Mouse (Mus musculus) heart, adult 2 months (tissue): ENCODE data around the gene Foxo6. TPM values are rescaled to one million over a fixed set of nuclear protein-coding genes. Genes with fewer than 3 reads are reported as not detected.

Source experiments
- DNase-seq, 2 experiments: peaks; one replicate each; pipeline ENCODE4 v3.0.0; 2021
- H3K27ac ChIP-seq: fragments of 200-600 bp; 2 replicates; pipeline ENCODE4 v1.8.1; 2022
- H3K27me3 ChIP-seq: fragments of 200-500 bp; 2 replicates; pipeline ENCODE4 v1.6.1; 2012; ENCODE audit warnings: mild to moderate bottlenecking, low read length, inconsistent platforms, mixed read lengths; ENCODE audit not compliant: control insufficient read depth, insufficient read depth
- H3K36me3 ChIP-seq: fragments of 200-500 bp; 2 replicates; pipeline ENCODE4 v1.6.1; 2012; ENCODE audit warnings: low read length, inconsistent platforms; ENCODE audit not compliant: control insufficient read depth, insufficient read depth
- H3K4me1 ChIP-seq: fragments of 200-500 bp; 2 replicates; pipeline ENCODE4 v1.6.1; 2011; ENCODE audit warnings: low read length; ENCODE audit not compliant: control insufficient read depth, insufficient read depth
- H3K4me3 ChIP-seq: fragments of 200-600 bp; 2 replicates; pipeline ENCODE4 v1.8.1; 2022
- H3K79me2 ChIP-seq: fragments of 200-500 bp; replicated peaks from 2 replicates; pipeline ENCODE4 v1.6.1; 2012; ENCODE audit warnings: mild to moderate bottlenecking, inconsistent platforms, low read length, moderate library complexity, mixed read lengths; ENCODE audit not compliant: control insufficient read depth, insufficient read depth
- H3K9ac ChIP-seq: fragments of 200-500 bp; 2 replicates; pipeline ENCODE4 v1.6.1; 2012; ENCODE audit warnings: low read depth, mild to moderate bottlenecking, control low read depth, inconsistent platforms, low read length, mixed read lengths
- CTCF ChIP-seq: fragments of 200-600 bp; IDR thresholded peaks from 2 replicates; pipeline ENCODE4 v1.8.1; 2022; ENCODE audit warnings: antibody characterized with exemption, mild to moderate bottlenecking, moderate library complexity
- EP300 ChIP-seq: fragments of 200-500 bp; IDR thresholded peaks from 2 replicates; pipeline ENCODE4 v1.6.1; 2011; ENCODE audit warnings: low read depth, low read length, control low read depth; ENCODE audit not compliant: insufficient read depth
- POLR2A ChIP-seq: fragments of 200-500 bp; IDR thresholded peaks from 2 replicates; pipeline ENCODE4 v1.6.1; 2011; ENCODE audit warnings: mild to moderate bottlenecking, low read depth, low read length, control low read depth; ENCODE audit not compliant: insufficient read depth
- WGBS: fragments of 180-500 bp; shearing (Covaris S2); methylation state at CpG from one replicate; pipeline ENCODE4 v1.1.7; 2018; 5-methylcytosine and 5-hydroxymethylcytosine counted together
- intact Hi-C: fragments of 180-260 bp; cut with DNase I; formaldehyde crosslinking; loops from one replicate; pipeline ENCODE4 v1.15.1; 2025
- polyA plus RNA-seq: library from polyadenylated mRNA; depleted of rRNA; stranded (reverse); fragments of >200 nt; gene quantifications from 2 replicates; pipeline ENCODE4 v1.2.3, GENCODE M21; 2012
- total RNA-seq, 2 experiments: library from RNA; stranded (reverse); gene quantifications; 2 replicates each; pipeline ENCODE4 v1.2.3; 2021

Gene Foxo6
- total and polyA plus RNA-seq, 3 experiments, result 3.3 to 5.5 (median 5.4) TPM

GRCm38 (mm10) chr4:120289181-120289965 lies 2.2 kb upstream of the Foxo6 start:
- Histone ChIP-seq H3K9ac (0 out of 2 replicates have a peak overlapping the region, but pooled peaks have one; percentile 9), H3K4me3 (no peak overlapping the region), H3K36me3 (no peaks in the 10 kb centered on the region), H3K27ac (peak overlapping the region; percentile 60), H3K79me2 (no peaks in the 10 kb centered on the region), H3K4me1 (peaks cover 6% of the 10 kb centered on the region; the same call in 1 of the 2 replicates), H3K27me3 (no peaks in the 10 kb centered on the region)
- intact Hi-C loops, result no loop called here
- TF ChIP-seq POLR2A (no peak), EP300 (no peak), CTCF (no peak)
- WGBS, result 59% methylated on average over 3 of the region's 3 CpGs
- DNase-seq, result peak in 1 of 2 experiments; percentile 36

GRCm38 (mm10) chr4:120286761-120287241 lies 348 bp downstream of the Foxo6 start:
- peak overlapping the region; percentile 76 for H3K4me3 ChIP-seq
- intact Hi-C loops, result no loop called here
- H3K27ac ChIP-seq, result peak overlapping the region; percentile 47; the same call in 1 of the 2 replicates
- H3K27me3 ChIP-seq, result no peaks in the 10 kb centered on the region
- no peaks in the 10 kb centered on the region for H3K79me2 ChIP-seq
- H3K9ac ChIP-seq, result peak overlapping the region; percentile 56
- TF ChIP-seq EP300, result no peak
- no peak for TF ChIP-seq CTCF
- no peak for TF ChIP-seq POLR2A
- DNase-seq, result peak in 1 of 2 experiments; percentile 32
- peaks cover 9% of the 10 kb centered on the region; the same call in 1 of the 2 replicates for H3K4me1 ChIP-seq
- H3K36me3 ChIP-seq, result no peaks in the 10 kb centered on the region
- WGBS, result 1% methylated on average over 53 of the region's 53 CpGs

GRCm38 (mm10) chr4:120285730-120286129 lies 1.4 kb downstream of the Foxo6 start:
- intact Hi-C loops, result no loop called here

GRCm38 (mm10) chr4:120285223-120285622 lies 1.9 kb downstream of the Foxo6 start:
- peaks cover 7% of the 10 kb centered on the region; the same call in 1 of the 2 replicates for H3K4me1 ChIP-seq
- intact Hi-C loops, result no loop called here
- H3K79me2 ChIP-seq, result no peaks in the 10 kb centered on the region
- H3K4me3 ChIP-seq, result no peak overlapping the region
- TF ChIP-seq POLR2A, result no peak
- TF ChIP-seq EP300, result no peak
- TF ChIP-seq CTCF, result no peak
- H3K27me3 ChIP-seq, result no peaks in the 10 kb centered on the region
- DNase-seq, result no peak
- no peaks in the 10 kb centered on the region for H3K36me3 ChIP-seq
- H3K9ac ChIP-seq, result no peak overlapping the region
- H3K27ac ChIP-seq, result no peak overlapping the region
- 76% methylated on average over 3 of the region's 3 CpGs for WGBS

More at GRCm38 (mm10) chr4:120285730-120286129, 1.4 kb downstream of the Foxo6 start:
- no peak overlapping the region for H3K4me3 ChIP-seq
- no peak overlapping the region for H3K27ac ChIP-seq
- no peak for TF ChIP-seq EP300
- TF ChIP-seq CTCF, result no peak
- no peak for TF ChIP-seq POLR2A
- 100% methylated on average over 1 of the region's 1 CpGs for WGBS
- H3K4me1 ChIP-seq, result peaks cover 9% of the 10 kb centered on the region; the same call in 1 of the 2 replicates
- no peaks in the 10 kb centered on the region for H3K79me2 ChIP-seq
- no peak for DNase-seq
- no peaks in the 10 kb centered on the region for H3K36me3 ChIP-seq
- H3K9ac ChIP-seq, result no peak overlapping the region
- H3K27me3 ChIP-seq, result no peaks in the 10 kb centered on the region

GRCm38 (mm10) chr4:120284187-120284586 lies 3.0 kb downstream of the Foxo6 start:
- no peaks in the 10 kb centered on the region for H3K79me2 ChIP-seq
- no peak overlapping the region for H3K9ac ChIP-seq
- no peak overlapping the region for H3K4me3 ChIP-seq
- no peaks in the 10 kb centered on the region for H3K27me3 ChIP-seq
- intact Hi-C loops, result no loop called here
- 77% methylated on average over 1 of the region's 1 CpGs for WGBS
- H3K36me3 ChIP-seq, result no peaks in the 10 kb centered on the region
- DNase-seq, result no peak
- H3K4me1 ChIP-seq, result peaks cover 3% of the 10 kb centered on the region; the same call in 1 of the 2 replicates
- H3K27ac ChIP-seq, result no peak overlapping the region
- TF ChIP-seq EP300 (no peak), CTCF (peak; percentile 21; the same call in 1 of the 2 replicates)

GRCm38 (mm10) chr4:120283141-120283540 lies 4.0 kb downstream of the Foxo6 start:
- peak overlapping the region; percentile 65 for H3K27ac ChIP-seq
- H3K27me3 ChIP-seq, result no peaks in the 10 kb centered on the region
- no peaks in the 10 kb centered on the region for H3K79me2 ChIP-seq
- no peak for TF ChIP-seq POLR2A
- TF ChIP-seq CTCF, result 0 out of 2 replicates have a peak, but pooled peaks have one; percentile 1
- 0 out of 2 replicates have a peak, but pooled peaks have one; percentile 29 for TF ChIP-seq EP300
- DNase-seq, result peak; percentile 87 to 90
- H3K4me1 ChIP-seq, result peaks cover 3% of the 10 kb centered on the region; the same call in 1 of the 2 replicates
- H3K9ac ChIP-seq, result no peak overlapping the region
- 1% methylated on average over 6 of the region's 6 CpGs for WGBS
- H3K4me3 ChIP-seq, result peak overlapping the region; percentile 38
- intact Hi-C loops, result no loop called here
- H3K36me3 ChIP-seq, result no peaks in the 10 kb centered on the region
